Mouse (Mus musculus) embryonic fibroblast, embryonic 13.5 days (primary cell): Measurements from ENCODE around the gene Gm20604.

Experiments
- CTCF ChIP-seq: IDR thresholded peaks from 2 replicates; pipeline ENCODE4 v1.5.1; 2011; ENCODE audit warnings: mild to moderate bottlenecking, control low read depth, low read length, moderate library complexity, borderline replicate concordance; ENCODE audit not compliant: insufficient read depth
- POLR2A ChIP-seq: IDR thresholded peaks from 2 replicates; pipeline ENCODE4 v1.6.1; 2011; ENCODE audit warnings: low read depth, mild to moderate bottlenecking, control low read depth, low read length, moderate library complexity

- TF ChIP-seq CTCF (no peak), POLR2A (no peak)
Measured at GRCm38 (mm10) chr12:102761668-102762067, 3.2 kb upstream of the Gm20604 start.
